Mouse (Mus musculus): ENCODE results near the gene Gm21988. TPM values are rescaled to one million over a fixed set of nuclear protein-coding genes. Genes with fewer than 3 reads are reported as not detected.

Gm21988 gene
- polyA plus RNA-seq, 1 experiment from 2014 or later = 13.8 TPM

GRCm38 (mm10) chr11:70266405-70266804 is 26.8 kb upstream of the Gm21988 start:
- no peak for ATAC-seq
- no peaks in the 10 kb centered on the region for H3K36me3 ChIP-seq (ENCODE audit: control insufficient read depth, insufficient read depth, low read length)
- no peaks in the 10 kb centered on the region for H3K9me3 ChIP-seq (ENCODE audit: control insufficient read depth, low read length)
- no peak overlapping the region for H3K4me2 ChIP-seq (ENCODE audit: low read length)
- no peak overlapping the region for H3K9ac ChIP-seq (ENCODE audit: low read depth, low read length)
- H3K27ac ChIP-seq (ENCODE audit: low read depth, low read length) = no peak overlapping the region
- no peaks in the 10 kb centered on the region for H3K4me1 ChIP-seq (ENCODE audit: control insufficient read depth, insufficient read depth, low read depth, low read length)
- WGBS = 90% methylated on average over 1 of the region's 1 CpGs
- H3K4me3 ChIP-seq (ENCODE audit: low read length) = no peak overlapping the region
- no peaks in the 10 kb centered on the region for H3K27me3 ChIP-seq (replicated peaks; ENCODE audit: control insufficient read depth, insufficient read depth, low read length)

GRCm38 (mm10) chr11:70265819-70266218 is 26.2 kb upstream of the Gm21988 start:
- H3K36me3 ChIP-seq (ENCODE audit: control insufficient read depth, insufficient read depth, low read length) = no peaks in the 10 kb centered on the region
- H3K4me2 ChIP-seq (ENCODE audit: low read length) = no peak overlapping the region
- H3K4me3 ChIP-seq (ENCODE audit: low read length) = no peak overlapping the region
- no peaks in the 10 kb centered on the region for H3K9me3 ChIP-seq (ENCODE audit: control insufficient read depth, low read length)
- H3K27ac ChIP-seq (ENCODE audit: low read depth, low read length) = no peak overlapping the region
- H3K9ac ChIP-seq (ENCODE audit: low read depth, low read length) = no peak overlapping the region
- ATAC-seq = no peak
- H3K4me1 ChIP-seq (ENCODE audit: control insufficient read depth, insufficient read depth, low read depth, low read length) = no peaks in the 10 kb centered on the region
- WGBS = 77% methylated on average over 4 of the region's 4 CpGs
- no peaks in the 10 kb centered on the region for H3K27me3 ChIP-seq (replicated peaks; ENCODE audit: control insufficient read depth, insufficient read depth, low read length)

GRCm38 (mm10) chr11:70265252-70265651 is 25.6 kb upstream of the Gm21988 start:
- Histone ChIP-seq H3K27ac (ENCODE audit: low read depth, low read length) (no peak overlapping the region), H3K27me3 (replicated peaks; ENCODE audit: control insufficient read depth, insufficient read depth, low read length) (no peaks in the 10 kb centered on the region), H3K4me1 (ENCODE audit: control insufficient read depth, insufficient read depth, low read depth, low read length) (no peaks in the 10 kb centered on the region), H3K4me3 (ENCODE audit: low read length) (no peak overlapping the region), H3K9ac (ENCODE audit: low read depth, low read length) (no peak overlapping the region), H3K9me3 (ENCODE audit: control insufficient read depth, low read length) (no peaks in the 10 kb centered on the region), H3K36me3 (ENCODE audit: control insufficient read depth, insufficient read depth, low read length) (no peaks in the 10 kb centered on the region), H3K4me2 (ENCODE audit: low read length) (no peak overlapping the region)
- WGBS = 60% methylated on average over 3 of the region's 3 CpGs
- no peak for ATAC-seq

- no peak overlapping the region for H3K9ac ChIP-seq (ENCODE audit: low read depth, low read length)
- no peaks in the 10 kb centered on the region for H3K9me3 ChIP-seq (ENCODE audit: control insufficient read depth, low read length)
- peaks cover 3% of the 10 kb centered on the region; the same call in 1 of the 2 replicates for H3K4me1 ChIP-seq (ENCODE audit: control insufficient read depth, insufficient read depth, low read depth, low read length)
- no peak for ATAC-seq
- 100% methylated on average over 4 of the region's 4 CpGs for WGBS
- peaks cover 11% of the 10 kb centered on the region for H3K27me3 ChIP-seq (replicated peaks; ENCODE audit: control insufficient read depth, insufficient read depth, low read length)
- H3K36me3 ChIP-seq (ENCODE audit: control insufficient read depth, insufficient read depth, low read length) = no peaks in the 10 kb centered on the region
- no peak overlapping the region for H3K4me3 ChIP-seq (ENCODE audit: low read length)
- no peak overlapping the region for H3K4me2 ChIP-seq (ENCODE audit: low read length)
- no peak overlapping the region for H3K27ac ChIP-seq (ENCODE audit: low read depth, low read length)
These were observed 19.4 kb upstream of the Gm21988 start for GRCm38 (mm10) chr11:70259035-70259434.

GRCm38 (mm10) chr11:70254931-70255531 is 15.4 kb upstream of the Gm21988 start, which contains the start of gene Alox12:
Gene Alox12 (minus strand): TSS chr11:70255353.
- ATAC-seq = no peak
- H3K9ac ChIP-seq (ENCODE audit: low read depth, low read length) = no peak within 1 kb of the TSS; the same call in 1 of the 2 replicates
- H3K36me3 ChIP-seq (ENCODE audit: control insufficient read depth, insufficient read depth, low read length) = no peaks in the 10 kb centered on the region
- WGBS = 3% methylated on average over 25 of the region's 25 CpGs
- H3K4me2 ChIP-seq (ENCODE audit: low read length) = peak within 1 kb of the TSS; percentile 49
- no peaks in the 10 kb centered on the region for H3K9me3 ChIP-seq (ENCODE audit: control insufficient read depth, low read length)
- H3K27ac ChIP-seq (ENCODE audit: low read depth, low read length) = no peak within 1 kb of the TSS
- H3K4me3 ChIP-seq (ENCODE audit: low read length) = peak within 1 kb of the TSS; percentile 19; the same call in 1 of the 2 replicates
- peaks cover 3% of the 10 kb centered on the region; the same call in 1 of the 2 replicates for H3K4me1 ChIP-seq (ENCODE audit: control insufficient read depth, insufficient read depth, low read depth, low read length)
- H3K27me3 ChIP-seq (replicated peaks; ENCODE audit: control insufficient read depth, insufficient read depth, low read length) = peaks cover 29% of the 10 kb centered on the region

- 6% methylated on average over 18 of the region's 18 CpGs for WGBS
- peak overlapping the region; percentile 1; the same call in 1 of the 2 replicates for H3K4me3 ChIP-seq (ENCODE audit: low read length)
- peaks cover 29% of the 10 kb centered on the region for H3K27me3 ChIP-seq (replicated peaks; ENCODE audit: control insufficient read depth, insufficient read depth, low read length)
These were observed 14.7 kb upstream of the Gm21988 start for GRCm38 (mm10) chr11:70254337-70254736.

DNA sequence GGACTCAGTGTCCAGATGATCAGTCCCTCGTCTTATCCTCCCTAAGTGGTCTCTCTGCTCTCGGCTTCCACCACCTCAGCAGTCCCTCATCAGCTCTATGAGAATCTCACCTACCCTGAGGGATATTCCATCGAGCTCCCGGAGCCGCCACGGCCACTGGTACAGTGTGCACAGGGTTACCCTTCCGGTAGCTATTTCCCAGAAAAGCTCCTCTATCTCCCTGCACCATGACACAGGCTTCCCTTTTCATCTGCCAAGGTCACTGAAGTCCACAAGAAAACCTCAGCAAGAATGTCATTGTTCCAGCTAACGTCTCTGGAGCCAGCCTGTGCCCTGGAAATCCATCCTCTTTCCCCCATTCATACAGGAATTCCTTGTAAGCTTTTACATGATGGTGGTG is 12.2 kb upstream of the Gm21988 start:
- H3K4me2 ChIP-seq (ENCODE audit: low read length) = no peak overlapping the region
- no peak overlapping the region for H3K27ac ChIP-seq (ENCODE audit: low read depth, low read length)
- no peaks in the 10 kb centered on the region for H3K9me3 ChIP-seq (ENCODE audit: control insufficient read depth, low read length)
- no peak overlapping the region for H3K4me3 ChIP-seq (ENCODE audit: low read length)
- WGBS = 83% methylated on average over 8 of the region's 8 CpGs
- no peak overlapping the region for H3K9ac ChIP-seq (ENCODE audit: low read depth, low read length)
- H3K36me3 ChIP-seq (ENCODE audit: control insufficient read depth, insufficient read depth, low read length) = no peaks in the 10 kb centered on the region
- H3K27me3 ChIP-seq (replicated peaks; ENCODE audit: control insufficient read depth, insufficient read depth, low read length) = peaks cover 29% of the 10 kb centered on the region
- ATAC-seq = no peak
- H3K4me1 ChIP-seq (ENCODE audit: control insufficient read depth, insufficient read depth, low read depth, low read length) = peaks cover 3% of the 10 kb centered on the region; the same call in 1 of the 2 replicates

More at GRCm38 (mm10) chr11:70254337-70254736, 14.7 kb upstream of the Gm21988 start:
- no peak overlapping the region for H3K27ac ChIP-seq (ENCODE audit: low read depth, low read length)
- H3K4me2 ChIP-seq (ENCODE audit: low read length) = no peak overlapping the region; the same call in 1 of the 2 replicates
- no peak for ATAC-seq
- H3K36me3 ChIP-seq (ENCODE audit: control insufficient read depth, insufficient read depth, low read length) = no peaks in the 10 kb centered on the region
- H3K9ac ChIP-seq (ENCODE audit: low read depth, low read length) = no peak overlapping the region
- no peaks in the 10 kb centered on the region for H3K9me3 ChIP-seq (ENCODE audit: control insufficient read depth, low read length)
- H3K4me1 ChIP-seq (ENCODE audit: control insufficient read depth, insufficient read depth, low read depth, low read length) = peaks cover 3% of the 10 kb centered on the region; the same call in 1 of the 2 replicates

DNA sequence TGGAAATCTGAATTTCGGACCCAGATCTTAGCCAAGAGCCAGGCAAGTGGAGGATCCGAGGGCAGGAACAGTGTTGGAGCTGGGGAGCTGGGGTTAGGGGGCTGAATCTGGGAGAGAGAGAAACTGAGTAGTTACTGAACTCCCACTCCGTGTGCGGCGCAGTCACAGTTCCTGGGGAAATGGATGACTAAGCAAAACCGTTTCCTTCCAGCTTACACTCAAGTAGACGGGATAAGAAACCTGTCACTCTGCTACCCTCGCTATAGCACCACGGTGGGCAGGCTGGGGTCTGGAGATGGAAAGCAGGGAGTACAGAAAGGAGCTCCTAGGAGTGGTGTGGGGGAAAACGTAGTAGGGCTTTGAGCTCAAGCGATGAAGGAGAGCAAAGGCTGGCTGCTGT is 10.5 kb upstream of the Gm21988 start:
- H3K4me2 ChIP-seq (ENCODE audit: low read length) = no peak overlapping the region
- no peak overlapping the region for H3K4me3 ChIP-seq (ENCODE audit: low read length)
- ATAC-seq = no peak
- WGBS = 81% methylated on average over 11 of the region's 11 CpGs
- H3K36me3 ChIP-seq (ENCODE audit: control insufficient read depth, insufficient read depth, low read length) = no peaks in the 10 kb centered on the region
- no peak overlapping the region for H3K27ac ChIP-seq (ENCODE audit: low read depth, low read length)
- H3K9me3 ChIP-seq (ENCODE audit: control insufficient read depth, low read length) = no peaks in the 10 kb centered on the region
- no peak overlapping the region for H3K9ac ChIP-seq (ENCODE audit: low read depth, low read length)
- peaks cover 24% of the 10 kb centered on the region for H3K27me3 ChIP-seq (replicated peaks; ENCODE audit: control insufficient read depth, insufficient read depth, low read length)
- H3K4me1 ChIP-seq (ENCODE audit: control insufficient read depth, insufficient read depth, low read depth, low read length) = peaks cover 3% of the 10 kb centered on the region; the same call in 1 of the 2 replicates

DNA sequence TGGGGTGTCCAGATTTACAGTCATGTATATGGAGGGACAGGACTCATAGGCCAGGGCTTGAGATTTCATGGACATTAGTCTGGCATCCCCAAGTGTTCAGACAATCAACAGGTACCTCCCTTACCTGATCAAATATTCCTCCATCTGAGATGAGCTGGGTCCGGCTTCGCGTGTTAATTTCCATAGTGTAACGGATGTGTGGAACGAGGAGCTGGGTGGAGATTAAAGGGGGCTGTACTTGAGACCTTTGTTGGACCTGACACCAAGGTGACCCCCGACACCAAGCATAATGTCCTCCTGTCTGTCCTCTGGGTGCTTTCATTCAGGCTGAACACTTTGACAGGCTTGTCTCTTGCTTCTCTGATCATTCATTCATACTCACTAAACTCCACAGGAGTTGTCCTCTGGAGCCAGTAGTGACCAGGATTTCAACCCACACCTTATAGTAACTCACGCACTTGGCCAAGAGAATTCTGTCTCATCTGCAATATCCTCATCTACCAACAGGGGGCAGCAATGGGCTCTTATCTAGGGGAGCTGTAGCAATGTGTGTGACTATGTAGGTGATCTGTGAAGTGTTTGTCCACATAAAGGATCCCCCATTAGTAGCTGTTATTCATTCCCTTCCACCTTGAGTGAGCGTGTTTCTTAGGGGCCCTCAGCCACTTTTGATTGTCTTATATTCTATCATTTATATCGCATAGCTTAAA is 7.7 kb upstream of the Gm21988 start:
- H3K9ac ChIP-seq (ENCODE audit: low read depth, low read length) = no peak overlapping the region
- ATAC-seq = no peak
- WGBS = 45% methylated on average over 9 of the region's 9 CpGs
- H3K27me3 ChIP-seq (replicated peaks; ENCODE audit: control insufficient read depth, insufficient read depth, low read length) = peaks cover 5% of the 10 kb centered on the region
- no peak overlapping the region for H3K4me3 ChIP-seq (ENCODE audit: low read length)
- no peaks in the 10 kb centered on the region for H3K36me3 ChIP-seq (ENCODE audit: control insufficient read depth, insufficient read depth, low read length)
- H3K4me2 ChIP-seq (ENCODE audit: low read length) = no peak overlapping the region
- H3K27ac ChIP-seq (ENCODE audit: low read depth, low read length) = no peak overlapping the region
- H3K9me3 ChIP-seq (ENCODE audit: control insufficient read depth, low read length) = no peaks in the 10 kb centered on the region
- H3K4me1 ChIP-seq (ENCODE audit: control insufficient read depth, insufficient read depth, low read depth, low read length) = no peaks in the 10 kb centered on the region
